Mouse (Mus musculus): ENCODE measurements around the gene Cpne9.

The Cpne9 gene

GRCm38 (mm10) chr6:113282101-113282802, at the start of gene Cpne9:
TSS of gene Cpne9 (plus strand) at chr6:113282307.
- ATAC-seq (ENCODE audit: insufficient number of reproducible peaks, low FRiP score, low TSS enrichment): 0 out of 2 replicates have a peak, but pooled peaks have one; percentile 16

- no peak for ATAC-seq (ENCODE audit: insufficient number of reproducible peaks, low FRiP score, low TSS enrichment)
Measured at GRCm38 (mm10) chr6:113235141-113235540, 47.0 kb upstream of the Cpne9 start.

- ATAC-seq (ENCODE audit: insufficient number of reproducible peaks, low FRiP score, low TSS enrichment): peak; percentile 98
Measured at GRCm38 (mm10) chr6:113237542-113238270, 44.4 kb upstream of the Cpne9 start, which contains the start of gene Mtmr14. TSS of gene Mtmr14 (plus strand) at chr6:113237843.

- no peak for ATAC-seq (ENCODE audit: insufficient number of reproducible peaks, low FRiP score, low TSS enrichment)
Measured at GRCm38 (mm10) chr6:113238442-113238841, 43.7 kb upstream of the Cpne9 start.

- ATAC-seq (ENCODE audit: insufficient number of reproducible peaks, low FRiP score, low TSS enrichment): no peak
Measured at GRCm38 (mm10) chr6:113242753-113243152, 39.4 kb upstream of the Cpne9 start.

- no peak for ATAC-seq (ENCODE audit: insufficient number of reproducible peaks, low FRiP score, low TSS enrichment)
Measured at GRCm38 (mm10) chr6:113245585-113245984, 36.5 kb upstream of the Cpne9 start.

- no peak for ATAC-seq (ENCODE audit: insufficient number of reproducible peaks, low FRiP score, low TSS enrichment)
Measured at GRCm38 (mm10) chr6:113250786-113251185, 31.3 kb upstream of the Cpne9 start.

- no peak for ATAC-seq (ENCODE audit: insufficient number of reproducible peaks, low FRiP score, low TSS enrichment)
Measured at GRCm38 (mm10) chr6:113251921-113252320, 30.2 kb upstream of the Cpne9 start.

- no peak for ATAC-seq (ENCODE audit: insufficient number of reproducible peaks, low FRiP score, low TSS enrichment)
Measured at GRCm38 (mm10) chr6:113254899-113255298, 27.2 kb upstream of the Cpne9 start.

- ATAC-seq (ENCODE audit: insufficient number of reproducible peaks, low FRiP score, low TSS enrichment): no peak
Measured at GRCm38 (mm10) chr6:113261174-113261858, 20.8 kb upstream of the Cpne9 start.

- ATAC-seq (ENCODE audit: insufficient number of reproducible peaks, low FRiP score, low TSS enrichment): no peak
Measured at GRCm38 (mm10) chr6:113263531-113263930, 18.6 kb upstream of the Cpne9 start.

- no peak for ATAC-seq (ENCODE audit: insufficient number of reproducible peaks, low FRiP score, low TSS enrichment)
Measured at GRCm38 (mm10) chr6:113264429-113264828, 17.7 kb upstream of the Cpne9 start.

- no peak for ATAC-seq (ENCODE audit: insufficient number of reproducible peaks, low FRiP score, low TSS enrichment)
Measured at GRCm38 (mm10) chr6:113266996-113267655, 15.0 kb upstream of the Cpne9 start.

GRCm38 (mm10) chr6:113267988-113268387, 14.1 kb upstream of the Cpne9 start:
- no peak for ATAC-seq (ENCODE audit: insufficient number of reproducible peaks, low FRiP score, low TSS enrichment)

- ATAC-seq (ENCODE audit: insufficient number of reproducible peaks, low FRiP score, low TSS enrichment): no peak
Measured at GRCm38 (mm10) chr6:113272365-113272764, 9.7 kb upstream of the Cpne9 start.

- no peak for ATAC-seq (ENCODE audit: insufficient number of reproducible peaks, low FRiP score, low TSS enrichment)
Measured at GRCm38 (mm10) chr6:113276846-113277245, 5.3 kb upstream of the Cpne9 start.

- ATAC-seq (ENCODE audit: insufficient number of reproducible peaks, low FRiP score, low TSS enrichment): no peak
Measured at GRCm38 (mm10) chr6:113281676-113282075, 431 bp upstream of the Cpne9 start.

GRCm38 (mm10) chr6:113282969-113283368, 862 bp downstream of the Cpne9 start:
- ATAC-seq (ENCODE audit: insufficient number of reproducible peaks, low FRiP score, low TSS enrichment): peak; percentile 42; the same call in 1 of the 2 replicates

GRCm38 (mm10) chr6:113283500-113283899, 1.4 kb downstream of the Cpne9 start:
- ATAC-seq (ENCODE audit: insufficient number of reproducible peaks, low FRiP score, low TSS enrichment): peak; percentile 53; the same call in 1 of the 2 replicates

- no peak for ATAC-seq (ENCODE audit: insufficient number of reproducible peaks, low FRiP score, low TSS enrichment)
Measured at GRCm38 (mm10) chr6:113284931-113285330, 2.8 kb downstream of the Cpne9 start.

Data from cerebellum, adult (tissue).